Mouse (Mus musculus) lung, embryonic 14.5 days (tissue): Measurements from ENCODE around the gene Dmrt1. TPM values are rescaled to one million over a fixed set of nuclear protein-coding genes. Genes with fewer than 3 reads are reported as not detected.

Source experiments
- ATAC-seq: fragments of 200-750 bp; cut with Nextera tagmentation; 2 replicates; pipeline ENCODE4 v1.8.0; 2017; ENCODE audit warnings: mild to moderate bottlenecking, moderate TSS enrichment, moderate library complexity; ENCODE audit not compliant: insufficient read depth
- DNase-seq: peaks from one replicate; pipeline ENCODE4 v3.0.0-alpha.2; 2015
- H3K27ac ChIP-seq: fragments of 300-500 bp; sonication (generic); 2 replicates; pipeline ENCODE4 v1.5.1; 2014; ENCODE audit warnings: low read depth, mild to moderate bottlenecking, moderate library complexity
- H3K27me3 ChIP-seq: fragments of 300-500 bp; sonication (generic); 2 replicates; pipeline ENCODE4 v1.6.1; 2014; ENCODE audit warnings: low read length, control low read depth; ENCODE audit not compliant: insufficient read depth
- H3K36me3 ChIP-seq: fragments of 300-500 bp; sonication (generic); 2 replicates; pipeline ENCODE4 v1.6.1; 2014; ENCODE audit warnings: control low read depth; ENCODE audit not compliant: insufficient read depth
- H3K4me1 ChIP-seq: fragments of 300-500 bp; sonication (generic); 2 replicates; pipeline ENCODE4 v1.6.1; 2014; ENCODE audit warnings: antibody characterized with exemption, control low read depth; ENCODE audit not compliant: insufficient read depth
- H3K4me2 ChIP-seq: fragments of 300-500 bp; sonication (generic); 2 replicates; pipeline ENCODE4 v1.6.1; 2014; ENCODE audit warnings: mild to moderate bottlenecking
- H3K4me3 ChIP-seq: fragments of 300-500 bp; sonication (generic); 2 replicates; pipeline ENCODE4 v1.5.1; 2014; ENCODE audit warnings: low read depth, low read length
- H3K9ac ChIP-seq: fragments of 300-500 bp; sonication (generic); 2 replicates; pipeline ENCODE4 v1.6.1; 2014
- H3K9me3 ChIP-seq: fragments of 300-500 bp; sonication (generic); 2 replicates; pipeline ENCODE4 v1.6.1; 2016; ENCODE audit warnings: low read depth, low read length, control low read depth
- CTCF ChIP-seq: IDR thresholded peaks from 2 replicates; pipeline ENCODE4 v1.5.1; 2016; ENCODE audit warnings: antibody characterized with exemption, low read depth
- WGBS: fragments of 180-500 bp; shearing (Covaris S2); extraction: QIAGEN DNeasy Blood & Tissue Kit; methylation state at CpG from one replicate; pipeline ENCODE4 v1.1.7; 2014; 5-methylcytosine and 5-hydroxymethylcytosine counted together
- polyA plus RNA-seq: library from polyadenylated mRNA; unstranded; fragments of >200 nt; fragmentation: Nextera tagmentation; extraction: Ambion mirVana; gene quantifications from 2 replicates; pipeline ENCODE4 v1.2.1, GENCODE M21; 2014

Dmrt1 gene
- polyA plus RNA-seq, 1 experiment from 2014 or later, result not detected

DNA sequence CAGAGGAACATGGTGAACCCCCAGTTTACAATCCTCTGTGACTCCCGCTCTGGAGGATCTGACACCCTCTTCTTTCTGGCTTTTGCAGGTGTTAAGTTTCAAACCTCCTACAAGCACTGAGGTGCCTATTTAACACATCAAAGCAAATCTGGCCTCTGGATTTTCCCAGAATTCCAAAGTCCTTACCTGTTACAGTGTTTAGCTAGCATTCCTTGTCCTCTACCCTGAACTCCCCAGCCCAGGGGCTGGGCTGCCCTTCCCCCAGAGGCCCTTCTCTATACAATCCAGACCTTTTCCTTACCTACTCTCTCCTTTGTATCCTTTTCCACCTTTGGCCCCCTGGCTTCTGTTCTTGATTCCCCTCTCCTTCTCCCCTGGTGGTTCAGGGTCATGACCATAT is 18.1 kb upstream of the Dmrt1 start:
- H3K9me3 ChIP-seq, result no peaks in the 10 kb centered on the region
- WGBS, result 27% methylated on average over 1 of the region's 1 CpGs
- ATAC-seq (no peak), DNase-seq (no peak)
- no peak overlapping the region for H3K4me3 ChIP-seq
- no peaks in the 10 kb centered on the region for H3K36me3 ChIP-seq
- H3K4me2 ChIP-seq, result no peak overlapping the region
- no peak overlapping the region for H3K9ac ChIP-seq
- no peak for TF ChIP-seq CTCF
- peaks cover 36% of the 10 kb centered on the region for H3K27me3 ChIP-seq
- no peaks in the 10 kb centered on the region for H3K4me1 ChIP-seq
- no peak overlapping the region for H3K27ac ChIP-seq

DNA sequence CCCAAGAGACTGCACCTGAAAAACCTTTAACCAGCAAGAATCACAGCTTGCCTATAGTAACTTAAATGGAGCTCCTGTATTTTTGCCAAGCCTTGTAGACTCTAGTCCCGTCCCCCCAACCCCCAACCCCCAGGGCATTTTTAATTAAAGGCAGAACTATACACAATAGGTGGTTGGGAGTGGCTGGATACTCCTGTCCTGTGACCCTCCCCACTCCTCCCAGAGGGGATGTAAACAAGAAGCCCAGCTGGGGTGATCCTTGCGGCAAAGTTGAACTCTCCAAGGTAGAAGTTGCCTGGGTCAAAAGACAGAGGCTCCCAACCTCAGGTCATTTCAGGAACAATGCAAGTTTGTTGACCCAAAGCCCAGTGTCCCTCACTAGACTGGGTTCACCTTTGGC is 16.9 kb upstream of the Dmrt1 start:
- peaks cover 36% of the 10 kb centered on the region for H3K27me3 ChIP-seq
- no peak for ATAC-seq
- no peaks in the 10 kb centered on the region for H3K9me3 ChIP-seq
- no peak overlapping the region for H3K4me2 ChIP-seq
- no peak overlapping the region for H3K27ac ChIP-seq
- no peak overlapping the region for H3K4me3 ChIP-seq
- DNase-seq, result no peak
- no peaks in the 10 kb centered on the region for H3K4me1 ChIP-seq
- 20% methylated on average over 2 of the region's 2 CpGs for WGBS
- H3K36me3 ChIP-seq, result no peaks in the 10 kb centered on the region
- no peak overlapping the region for H3K9ac ChIP-seq
- no peak for TF ChIP-seq CTCF

DNA sequence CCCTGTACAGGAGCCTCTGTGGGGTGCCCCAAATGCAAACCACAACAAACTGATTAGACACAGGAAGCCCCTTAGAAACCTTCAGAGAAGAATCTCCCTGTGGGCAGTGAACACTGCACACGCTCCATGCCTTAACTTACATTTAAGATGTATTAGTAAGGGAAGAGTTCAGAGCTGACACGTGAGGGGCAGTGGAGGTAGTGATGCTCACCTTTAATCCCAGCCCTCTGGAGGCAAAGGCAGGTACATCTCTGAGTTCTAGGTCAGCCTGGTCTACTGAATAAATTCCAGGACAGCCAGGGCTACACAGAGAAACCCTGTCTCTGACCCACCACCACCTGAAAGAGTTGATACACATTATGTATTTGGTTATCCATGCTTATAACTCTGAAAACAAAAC is 15.9 kb upstream of the Dmrt1 start:
- ATAC-seq (no peak), DNase-seq (no peak)
- H3K9ac ChIP-seq, result no peak overlapping the region
- TF ChIP-seq CTCF, result no peak
- 64% methylated on average over 2 of the region's 2 CpGs for WGBS
- H3K27ac ChIP-seq, result no peak overlapping the region
- H3K36me3 ChIP-seq, result no peaks in the 10 kb centered on the region
- H3K4me3 ChIP-seq, result no peak overlapping the region
- no peak overlapping the region for H3K4me2 ChIP-seq
- no peaks in the 10 kb centered on the region for H3K4me1 ChIP-seq
- H3K27me3 ChIP-seq, result peaks cover 36% of the 10 kb centered on the region
- H3K9me3 ChIP-seq, result no peaks in the 10 kb centered on the region

DNA sequence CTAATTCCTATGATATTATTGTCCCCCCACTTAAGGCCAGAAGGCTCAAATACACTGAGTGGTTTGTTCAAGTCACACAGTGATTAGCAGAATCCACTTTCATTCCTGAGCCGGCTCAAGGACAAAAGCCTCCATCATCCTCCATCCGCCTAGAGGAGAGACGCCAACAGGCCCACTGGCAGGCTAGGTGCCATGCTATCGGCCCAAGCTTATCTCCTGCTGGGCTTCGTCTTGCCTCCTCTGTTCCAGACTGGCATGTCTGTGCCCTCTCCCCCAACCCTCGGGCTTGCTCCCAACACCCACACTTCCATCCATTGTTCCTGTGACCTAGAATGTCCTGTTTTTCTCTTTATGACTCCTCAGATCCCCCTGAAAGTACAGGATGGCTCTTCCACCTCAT is 8.0 kb upstream of the Dmrt1 start:
- no peaks in the 10 kb centered on the region for H3K9me3 ChIP-seq
- no peak overlapping the region for H3K27ac ChIP-seq
- no peaks in the 10 kb centered on the region for H3K36me3 ChIP-seq
- no peak for TF ChIP-seq CTCF
- WGBS, result 46% methylated on average over 6 of the region's 6 CpGs
- no peak overlapping the region for H3K4me2 ChIP-seq
- ATAC-seq (no peak), DNase-seq (peak; percentile 11)
- H3K27me3 ChIP-seq, result peaks cover 4% of the 10 kb centered on the region; the same call in 1 of the 2 replicates
- H3K4me1 ChIP-seq, result no peaks in the 10 kb centered on the region
- no peak overlapping the region for H3K9ac ChIP-seq
- no peak overlapping the region for H3K4me3 ChIP-seq

DNA sequence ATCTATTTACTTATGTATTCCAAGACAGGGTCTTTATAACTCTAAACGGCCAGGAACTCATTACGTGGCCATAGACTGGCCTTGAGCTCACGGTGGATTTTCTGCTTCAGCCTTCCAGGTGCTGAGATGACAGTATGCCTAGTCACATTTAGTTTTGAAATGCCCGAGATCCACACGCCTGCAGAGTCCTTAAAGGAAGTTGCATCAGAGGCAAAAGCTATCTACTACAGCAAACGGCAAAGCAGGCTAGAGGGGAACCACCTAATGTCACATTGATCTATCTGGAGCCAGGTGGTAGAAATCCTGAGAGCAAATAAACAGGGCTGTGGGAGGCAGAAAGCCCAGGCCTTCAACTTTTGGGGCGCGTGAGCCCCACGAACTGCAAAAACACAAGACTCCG is 540 bp upstream of the Dmrt1 start:
- no peaks in the 10 kb centered on the region for H3K36me3 ChIP-seq
- DNase-seq (no peak), ATAC-seq (no peak)
- no peak overlapping the region for H3K4me3 ChIP-seq
- no peaks in the 10 kb centered on the region for H3K4me1 ChIP-seq
- 13% methylated on average over 10 of the region's 10 CpGs for WGBS
- no peaks in the 10 kb centered on the region for H3K9me3 ChIP-seq
- no peak overlapping the region for H3K9ac ChIP-seq
- peaks cover 73% of the 10 kb centered on the region for H3K27me3 ChIP-seq
- TF ChIP-seq CTCF, result no peak
- H3K27ac ChIP-seq, result no peak overlapping the region
- no peak overlapping the region for H3K4me2 ChIP-seq

DNA sequence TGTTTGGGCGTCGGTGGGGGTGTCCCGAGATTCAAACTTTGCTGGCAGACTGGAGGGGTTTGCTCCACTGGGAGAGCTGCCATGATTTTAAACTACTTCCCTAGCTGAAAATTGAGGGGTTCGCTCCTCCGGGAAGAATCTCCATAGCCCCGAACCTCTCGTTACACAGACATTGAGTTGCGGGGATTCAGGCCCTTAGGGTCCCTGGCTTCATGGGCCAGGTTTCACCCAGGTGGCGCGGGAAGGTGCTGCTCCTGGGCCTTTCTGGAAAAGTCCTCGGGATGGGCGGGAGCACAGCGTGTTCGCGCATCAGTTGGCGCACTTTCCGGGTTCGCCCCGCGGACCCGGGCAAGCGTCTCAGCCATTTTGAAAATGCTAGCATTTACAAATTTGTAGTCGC is 1.2 kb downstream of the Dmrt1 start:
- H3K9me3 ChIP-seq, result no peaks in the 10 kb centered on the region
- no peak overlapping the region for H3K9ac ChIP-seq
- no peak overlapping the region for H3K27ac ChIP-seq
- no peak for TF ChIP-seq CTCF
- no peaks in the 10 kb centered on the region for H3K36me3 ChIP-seq
- ATAC-seq (no peak), DNase-seq (peak; percentile 45)
- WGBS, result 3% methylated on average over 23 of the region's 23 CpGs
- peaks cover 77% of the 10 kb centered on the region for H3K27me3 ChIP-seq
- no peaks in the 10 kb centered on the region for H3K4me1 ChIP-seq
- 0 out of 2 replicates have a peak overlapping the region, but pooled peaks have one; percentile 23 for H3K4me3 ChIP-seq
- peak overlapping the region; percentile 48; the same call in 1 of the 2 replicates for H3K4me2 ChIP-seq

DNA sequence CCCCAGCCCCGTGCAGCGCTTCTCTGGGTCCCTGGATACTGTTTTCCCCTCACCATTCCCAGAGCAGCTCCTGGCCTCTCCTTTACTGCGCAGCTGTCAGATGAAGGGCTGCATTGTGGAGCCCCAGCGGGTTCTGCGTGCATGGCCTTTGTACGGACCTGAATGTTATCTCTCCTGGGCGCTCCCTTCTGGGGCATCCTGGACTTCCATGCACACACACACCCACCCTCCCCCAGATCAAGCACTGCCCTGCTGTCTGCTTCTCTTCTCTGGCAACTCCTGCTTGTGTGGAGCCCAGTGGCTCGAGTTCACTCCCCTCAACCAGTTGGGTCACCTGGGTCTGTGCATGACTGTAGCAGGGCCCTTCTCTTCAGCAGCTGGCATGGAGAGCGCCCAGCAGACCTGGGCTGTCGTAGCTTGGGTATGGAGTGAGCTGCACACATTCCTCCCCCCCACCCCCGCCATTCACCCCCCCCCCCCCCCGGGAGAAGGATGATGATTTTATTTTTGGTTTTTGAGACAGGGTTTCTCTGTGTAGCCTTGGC is 9.6 kb downstream of the Dmrt1 start:
- TF ChIP-seq CTCF, result no peak
- no peak for ATAC-seq
- no peak overlapping the region for H3K9ac ChIP-seq
- H3K4me1 ChIP-seq, result no peaks in the 10 kb centered on the region
- H3K27me3 ChIP-seq, result peaks cover 18% of the 10 kb centered on the region
- 36% methylated on average over 12 of the region's 12 CpGs for WGBS
- H3K36me3 ChIP-seq, result no peaks in the 10 kb centered on the region
- no peak for DNase-seq
- no peak overlapping the region for H3K27ac ChIP-seq
- H3K4me3 ChIP-seq, result no peak overlapping the region
- no peak overlapping the region for H3K4me2 ChIP-seq
- H3K9me3 ChIP-seq, result no peaks in the 10 kb centered on the region

DNA sequence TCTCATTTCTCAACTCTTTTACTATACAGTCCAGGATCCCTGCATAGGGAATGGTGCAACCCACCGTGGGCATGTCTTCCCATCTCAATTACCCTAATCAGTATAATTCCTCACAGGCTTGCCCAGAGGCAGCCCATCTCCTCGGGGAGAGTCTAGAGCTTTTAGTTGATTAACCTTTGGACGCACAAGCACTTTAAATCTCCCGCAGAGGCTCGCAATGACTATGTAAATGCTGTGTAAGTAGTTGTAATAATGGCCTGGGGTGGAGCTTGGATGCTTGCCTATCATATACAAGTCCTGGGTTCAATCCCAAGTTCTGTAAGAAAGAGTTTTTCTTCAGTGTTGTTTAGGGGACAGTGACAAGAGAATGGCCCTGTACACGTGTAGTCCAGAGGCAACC is 18.7 kb downstream of the Dmrt1 start:
- Histone ChIP-seq H3K27ac (no peak overlapping the region), H3K4me1 (no peaks in the 10 kb centered on the region), H3K36me3 (no peaks in the 10 kb centered on the region), H3K9ac (no peak overlapping the region), H3K9me3 (no peaks in the 10 kb centered on the region), H3K4me2 (no peak overlapping the region), H3K4me3 (no peak overlapping the region), H3K27me3 (no peaks in the 10 kb centered on the region)
- no peak for DNase-seq
- 72% methylated on average over 6 of the region's 6 CpGs for WGBS
- ATAC-seq, result no peak
- no peak for TF ChIP-seq CTCF
